Mouse (Mus musculus) skeletal muscle tissue, postnatal 0 days (tissue): Measurements from ENCODE around the gene C8g. TPM values are rescaled to one million over a fixed set of nuclear protein-coding genes. Genes with fewer than 3 reads are reported as not detected.

Experiments used
- polyA plus RNA-seq: library from polyadenylated mRNA; unstranded; fragments of >200 nt; fragmentation: Nextera tagmentation; extraction: Ambion mirVana; gene quantifications from 2 replicates; pipeline ENCODE4 v1.2.1, GENCODE M21; 2015

The C8g gene
- polyA plus RNA-seq: 2.9 and 4.1 TPM in 2 replicates

DNA sequence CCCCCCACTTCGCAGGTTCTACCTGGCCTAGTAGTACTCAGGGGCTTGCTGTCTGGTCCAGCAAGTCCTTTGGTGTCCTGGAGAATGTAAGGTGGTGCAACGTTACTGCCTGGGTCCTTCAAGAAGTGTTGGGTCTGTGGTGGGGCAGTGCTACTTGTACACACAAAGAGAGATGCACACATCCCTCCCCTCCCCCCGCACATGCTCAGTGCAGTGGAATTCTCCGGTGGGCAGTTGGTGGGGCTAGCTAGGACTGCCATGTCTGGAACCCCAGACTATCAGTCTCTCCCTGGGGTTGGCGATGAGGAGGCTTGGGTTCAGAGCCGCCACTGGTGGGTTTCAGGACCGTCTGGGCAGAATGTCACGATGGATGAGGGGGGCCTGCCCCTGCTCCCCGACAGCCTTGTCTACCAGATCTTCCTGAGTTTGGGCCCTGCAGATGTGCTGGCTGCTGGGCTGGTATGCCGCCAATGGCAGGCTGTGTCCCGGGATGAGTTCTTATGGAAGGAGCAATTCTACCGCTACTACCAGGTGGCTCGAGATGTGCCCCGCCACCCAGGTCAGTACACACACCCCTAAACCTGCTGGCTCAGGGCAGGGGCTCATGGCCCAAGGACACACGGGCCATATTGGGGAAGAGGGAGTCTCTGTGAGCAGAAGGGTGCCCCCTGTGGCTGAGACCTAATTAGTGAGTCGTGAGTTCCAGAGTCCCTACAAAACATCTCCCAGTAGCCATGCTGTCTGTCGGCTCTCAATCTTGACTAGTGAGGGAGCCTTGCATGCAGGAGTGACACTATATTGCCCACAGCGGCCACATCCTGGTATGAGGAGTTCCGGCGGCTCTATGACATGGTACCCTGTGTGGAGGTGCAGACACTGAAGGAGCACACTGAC lies at the start of gene C8g:
C8g (minus strand) TSS at position 127 of the 894 bp plus-strand sequence.

GRCm38 (mm10) chr2:25546811-25547491 lies 45.4 kb upstream of the C8g start, which contains the start of gene Traf2:
TSS of gene Traf2 (minus strand) at chr2:25546940.

GRCm38 (mm10) chr2:25500576-25501405 lies 728 bp downstream of the C8g start, which contains the start of gene Fbxw5:
TSS of gene Fbxw5 (plus strand) at chr2:25500750.

DNA sequence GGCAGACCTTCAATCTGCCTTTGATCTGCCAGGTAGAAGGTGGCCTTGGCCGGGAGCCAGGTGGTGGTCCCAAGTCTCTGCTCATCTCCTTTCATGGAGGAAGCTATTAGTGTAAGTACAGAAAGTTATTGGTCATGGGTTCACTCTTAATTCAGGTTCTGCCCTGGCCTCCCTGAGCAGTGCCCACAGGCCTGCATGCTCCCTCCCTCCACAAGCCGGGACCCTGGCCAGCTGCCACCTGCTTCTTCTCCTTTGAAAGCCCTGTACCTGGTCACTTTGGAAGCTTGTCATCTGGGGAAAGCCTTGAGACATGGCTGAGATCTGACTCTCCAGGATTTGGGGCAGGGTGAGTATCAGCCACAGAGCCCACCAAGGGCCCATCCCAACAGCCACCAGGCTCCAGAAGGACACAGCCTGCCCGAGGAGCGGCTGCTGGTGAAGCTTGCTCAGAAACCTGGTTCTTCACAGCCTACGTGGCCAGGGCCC lies 8.0 kb downstream of the C8g start, which contains the start of gene Lcn12:
Lcn12 (minus strand) TSS at position 436 of the 486 bp plus-strand sequence.

DNA sequence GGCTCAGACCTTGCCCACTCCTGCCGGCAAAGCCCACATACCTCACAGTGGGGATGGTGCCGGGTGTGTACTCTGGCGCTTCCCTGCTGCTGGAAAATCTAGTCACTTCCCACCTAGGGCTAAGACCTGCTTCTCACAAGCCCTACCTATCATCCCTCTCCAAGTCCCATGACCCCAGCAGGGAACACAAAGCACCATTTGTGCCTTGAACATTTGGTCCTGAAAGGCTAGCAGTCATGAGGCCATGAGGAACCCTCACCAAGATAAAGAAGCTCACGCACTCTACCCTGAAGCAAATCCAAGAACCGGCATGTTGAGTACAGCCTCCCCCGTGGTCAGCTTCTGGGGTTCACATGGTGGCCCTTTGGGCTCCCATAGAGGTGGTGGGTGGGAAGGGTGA lies 31.6 kb downstream of the C8g start, which contains the start of gene Ptgds:
Ptgds (minus strand) TSS at position 78 of the 400 bp plus-strand sequence.

GRCm38 (mm10) chr2:25460551-25461309 lies 40.8 kb downstream of the C8g start, which contains the start of gene Paxx:
TSS of gene Paxx (minus strand) at chr2:25461094.

DNA sequence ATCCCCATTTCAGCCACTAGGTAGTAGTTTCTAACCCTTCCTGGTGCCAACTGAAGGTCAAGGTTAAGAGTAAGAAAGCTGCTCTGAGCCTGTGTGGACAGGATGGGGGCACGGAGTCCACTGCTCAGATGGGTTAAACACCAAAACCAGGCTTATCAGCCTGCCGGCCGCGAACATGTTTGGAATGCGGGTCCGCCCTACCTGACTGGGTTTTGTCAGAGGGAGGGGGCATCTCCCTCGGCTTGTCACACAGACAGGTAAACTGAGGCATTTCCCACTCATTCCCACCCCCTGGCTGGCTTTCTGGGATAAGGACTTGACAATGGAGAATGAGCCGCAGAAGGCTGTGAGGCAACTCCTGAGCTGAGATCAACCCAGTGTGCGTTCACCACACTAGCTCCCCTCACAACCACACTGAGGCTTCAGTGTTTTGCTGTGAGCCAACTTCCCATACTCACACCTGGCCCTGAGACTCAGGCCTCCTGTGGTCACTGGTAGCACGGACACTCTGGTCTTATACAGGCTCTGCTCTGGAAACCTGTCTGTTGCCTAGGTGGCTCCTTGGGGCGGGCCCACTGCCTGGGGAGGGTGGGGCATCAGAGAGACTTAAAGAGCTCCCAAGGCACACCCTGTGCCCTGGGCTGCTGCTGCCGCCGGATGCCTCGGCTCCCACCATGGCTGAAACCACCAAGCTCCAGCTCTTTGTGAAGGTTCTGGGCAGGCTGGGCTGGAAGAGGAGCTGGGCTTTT lies 45.1 kb downstream of the C8g start, which contains the start of gene Clic3:
Clic3 (plus strand) TSS at position 634 of the 749 bp plus-strand sequence.

Other genes with a start within 250 kb of the C8g start
- gene Tmem203, start 246.3 kb downstream of the C8g start, polyA plus RNA-seq: 27.2 and 29.6 TPM in 2 replicates
- 3.0 and 3.9 TPM in 2 replicates for gene Tprn, start 239.1 kb downstream of the C8g start, polyA plus RNA-seq
- 102 and 122 TPM in 2 replicates for gene Ssna1, start 229.3 kb downstream of the C8g start, polyA plus RNA-seq
- 51.7 and 54.8 TPM in 2 replicates for gene Anapc2, start 229.2 kb downstream of the C8g start, polyA plus RNA-seq
- gene Tmem210, start 213.6 kb downstream of the C8g start, polyA plus RNA-seq: not detected in 2 replicates
- gene Lrrc26, start 211.8 kb downstream of the C8g start, polyA plus RNA-seq: 0.12 and 0.15 TPM in 2 replicates
- gene Grin1, start 182.5 kb downstream of the C8g start, polyA plus RNA-seq: not detected in 2 replicates
- gene Man1b1, start 169.4 kb downstream of the C8g start, polyA plus RNA-seq: 29.6 and 33.0 TPM in 2 replicates
- gene Dpp7, start 145.4 kb downstream of the C8g start, polyA plus RNA-seq: 8.7 and 10.9 TPM in 2 replicates
- gene Uap1l1, start 136.0 kb downstream of the C8g start, polyA plus RNA-seq: 12.4 and 16.8 TPM in 2 replicates
- 5.8 and 6.4 TPM in 2 replicates for gene Sapcd2, start 129.4 kb downstream of the C8g start, polyA plus RNA-seq
- 30.8 and 32.7 TPM in 2 replicates for gene Entpd2, start 105.8 kb downstream of the C8g start, polyA plus RNA-seq
- gene Npdc1, start 102.4 kb downstream of the C8g start, polyA plus RNA-seq: 19.3 and 28.5 TPM in 2 replicates
- gene Fut7, start 78.5 kb downstream of the C8g start, polyA plus RNA-seq: 0.06 TPM in 1 of 2 replicates, not detected in the other
- gene Abca2, start 73.0 kb downstream of the C8g start, polyA plus RNA-seq: 1.2 and 1.6 TPM in 2 replicates
- gene Clic3, start 44.9 kb downstream of the C8g start, polyA plus RNA-seq: 1.0 and 6.2 TPM in 2 replicates
- gene Paxx, start 40.6 kb downstream of the C8g start, polyA plus RNA-seq: 56.6 and 62.1 TPM in 2 replicates
- 11.8 and 13.3 TPM in 2 replicates for gene Ptgds, start 31.7 kb downstream of the C8g start, polyA plus RNA-seq
- gene Lcn12, start 7.8 kb downstream of the C8g start, polyA plus RNA-seq: not detected in 2 replicates
- 56.1 and 56.8 TPM in 2 replicates for gene Fbxw5, start 969 bp downstream of the C8g start, polyA plus RNA-seq
- gene Traf2, start 45.2 kb upstream of the C8g start, polyA plus RNA-seq: 13.9 and 15.5 TPM in 2 replicates
- 314 and 359 TPM in 2 replicates for gene Edf1, start 56.1 kb upstream of the C8g start, polyA plus RNA-seq
- gene Mamdc4, start 73.1 kb upstream of the C8g start, polyA plus RNA-seq: 0.45 and 0.50 TPM in 2 replicates
- gene Phpt1, start 73.5 kb upstream of the C8g start, polyA plus RNA-seq: 93.0 and 102 TPM in 2 replicates
- gene Ajm1, start 80.0 kb upstream of the C8g start, polyA plus RNA-seq: 0.18 TPM in 1 of 2 replicates, not detected in the other
- 37.7 TPM in 2 replicates for gene Rabl6, start 106.8 kb upstream of the C8g start, polyA plus RNA-seq
- 0.35 and 0.42 TPM in 2 replicates for gene Ccdc183, start 116.0 kb upstream of the C8g start, polyA plus RNA-seq
- 22.0 and 25.0 TPM in 2 replicates for gene Tmem141, start 120.3 kb upstream of the C8g start, polyA plus RNA-seq
- gene Fcna, start 126.3 kb upstream of the C8g start, polyA plus RNA-seq: 12.6 and 21.8 TPM in 2 replicates
- gene Lcn8, start 151.4 kb upstream of the C8g start, polyA plus RNA-seq: not detected in 2 replicates
- not detected in 2 replicates for gene Lcn5, start 156.2 kb upstream of the C8g start, polyA plus RNA-seq
- gene Lcn6, start 175.1 kb upstream of the C8g start, polyA plus RNA-seq: not detected in 2 replicates
- not detected in 2 replicates for gene Lcn10, start 181.0 kb upstream of the C8g start, polyA plus RNA-seq
- not detected in 2 replicates for gene Obp2a, start 198.3 kb upstream of the C8g start, polyA plus RNA-seq
- 41.4 and 46.9 TPM in 2 replicates for gene Bmyc, start 205.0 kb upstream of the C8g start, polyA plus RNA-seq
- not detected in 2 replicates for gene Obp2b, start 235.3 kb upstream of the C8g start, polyA plus RNA-seq